Mouse (Mus musculus) Patski (cell line): ENCODE results near the gene Dclre1c. TPM values are rescaled to one million over a fixed set of nuclear protein-coding genes. Genes with fewer than 3 reads are reported as not detected.
A peak's percentile ranks its signal among the peaks of the same experiment; 100 is the strongest.
"Not testable (repeated sequence)": the region's sequence is repeated elsewhere in the genome, so short reads cannot be mapped to it uniquely, and the experiment has no call there.

Source experiments
- ATAC-seq: fragments of 100-300 bp; one replicate; pipeline ENCODE4 v1.8.0; 2021
- CTCF ChIA-PET: fragments of 350-600 bp; sonication (Branson Sonifier 250); formaldehyde crosslinking; loops from one replicate; lab custom pipeline; 2022; ENCODE audit warnings: inconsistent platforms; lab: Charles Lee
- POLR2A ChIA-PET: fragments of 350-600 bp; sonication (Branson Sonifier 250); formaldehyde crosslinking; loops from one replicate; lab custom pipeline; 2022; ENCODE audit warnings: antibody characterized with exemption, inconsistent platforms; lab: Charles Lee
- DNase-seq: peaks from one replicate; pipeline ENCODE4 v3.0.0-alpha.2; 2011; ENCODE audit warnings: low read depth, low spot score
- H3K27me3 ChIP-seq: fragments of 371-371 bp; one replicate; pipeline ENCODE4 v1.5.1; 2021
- CTCF ChIP-seq: fragments of 100-300 bp; IDR thresholded peaks from one replicate; pipeline ENCODE4 v1.5.1; 2021
- in situ Hi-C: fragments of 300-500 bp; cut with MboI; formaldehyde crosslinking; loops from 3 replicates; pipeline ENCODE4 v1.11.1; 2018; ENCODE audit warnings: low pct_unique_long_range_greater_than_20kb, mixed read lengths
- polyA plus RNA-seq: library from polyadenylated mRNA; unstranded; gene quantifications from one replicate; pipeline ENCODE4 v1.2.3, GENCODE M21; 2021

The Dclre1c gene
- polyA plus RNA-seq: 5.7 TPM

DNA sequence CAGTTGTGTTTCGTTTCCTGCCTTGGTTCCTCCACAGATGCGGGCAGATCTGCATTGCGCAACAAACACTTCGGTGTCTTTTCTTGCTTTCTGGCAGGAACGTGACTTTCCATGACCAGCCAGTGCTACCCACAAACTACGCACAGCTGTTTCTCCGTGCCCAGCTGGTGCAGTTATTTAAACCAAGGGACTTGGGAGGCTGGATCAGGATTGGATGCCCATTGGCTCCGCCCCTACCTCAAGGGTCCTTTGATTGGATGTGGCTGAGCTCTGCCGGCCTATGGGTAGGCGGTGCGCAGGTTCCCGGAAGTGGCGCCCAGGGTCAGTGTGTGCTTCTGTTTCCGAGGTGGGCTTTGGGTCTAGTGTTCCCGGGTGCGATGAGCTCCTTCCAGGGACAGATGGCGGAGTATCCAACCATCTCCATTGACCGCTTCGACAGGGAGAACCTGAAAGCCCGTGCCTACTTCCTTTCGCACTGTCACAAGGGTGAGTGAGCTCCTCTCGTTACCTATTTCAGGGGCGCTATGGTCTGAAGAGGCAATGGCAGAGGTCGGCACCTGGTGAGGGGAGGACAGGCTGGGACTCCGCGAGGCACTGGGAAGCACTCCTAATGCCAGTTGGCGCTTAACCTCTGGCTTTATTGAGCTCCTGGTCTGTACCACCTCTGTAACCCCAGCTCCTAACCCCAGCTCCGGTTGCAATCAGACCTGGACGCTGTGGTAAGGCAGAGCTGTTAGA lies at the start of gene Dclre1c:
Dclre1c (plus strand) TSS at position 291 of the 738 bp plus-strand sequence.
- in situ Hi-C loops: no loop called here
- ChIA-PET POLR2A (no interaction called here), CTCF (interaction anchor here (1.3 to 1.4 kb wide), 3 partner anchors 10 to 31 kb away, joined by 3 to 7 read pairs (median 6); no protein-coding TSS in a partner anchor)
- DNase-seq (peak; percentile 60), ATAC-seq (peak; percentile 100)
- TF ChIP-seq CTCF: no peak
- H3K27me3 ChIP-seq: peaks cover 15% of the 10 kb centered on the region

DNA sequence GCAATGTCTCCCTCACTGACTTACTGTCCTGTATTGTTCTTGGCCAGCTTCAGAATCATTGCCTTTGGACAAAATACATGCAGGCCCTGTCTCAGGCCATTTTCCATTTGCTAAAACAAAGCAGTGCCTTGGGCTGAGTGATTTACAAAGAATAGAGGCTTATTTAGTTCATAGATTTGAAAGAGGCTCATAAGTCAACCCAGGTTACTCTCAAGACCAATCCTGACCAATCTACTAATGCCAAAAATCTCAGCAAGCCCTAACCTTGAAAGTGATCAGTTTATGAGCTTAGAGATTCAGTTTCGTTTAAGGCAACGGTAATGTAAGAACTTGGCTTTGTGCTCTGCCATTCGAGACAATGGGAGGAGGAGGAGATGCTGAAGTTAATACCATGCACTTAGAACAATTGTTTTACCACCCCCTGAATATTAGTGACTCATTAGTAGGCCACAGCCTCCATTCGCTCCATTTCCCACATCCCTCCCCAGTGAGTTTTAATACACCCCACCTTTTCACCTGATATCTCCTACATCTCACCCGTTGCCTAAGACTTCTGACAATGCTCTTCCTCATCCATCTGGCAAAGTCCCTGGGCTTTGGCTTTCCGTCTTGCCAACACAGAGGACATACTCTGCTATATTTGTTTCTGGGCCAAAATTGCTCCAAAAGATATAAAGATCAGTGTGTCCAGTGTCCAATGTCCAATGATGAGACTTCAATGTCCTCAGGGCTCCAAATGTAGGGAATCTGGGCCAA lies 36.6 kb upstream of the Dclre1c start:
- TF ChIP-seq CTCF: no peak
- ATAC-seq (no peak), DNase-seq (no peak)
- in situ Hi-C loops: no loop called here
- H3K27me3 ChIP-seq: peaks cover 9% of the 10 kb centered on the region
- POLR2A ChIA-PET: no interaction called here
- CTCF ChIA-PET: interaction anchor here (2.6 kb wide), 1 partner anchor 27 kb away, joined by 10 read pairs; no protein-coding TSS in a partner anchor

GRCm38 (mm10) chr2:3391945-3392344 lies 32.0 kb upstream of the Dclre1c start:
- in situ Hi-C loops: no loop called here
- H3K27me3 ChIP-seq: no peaks in the 10 kb centered on the region
- no peak for DNase-seq
- POLR2A ChIA-PET: no interaction called here
- CTCF ChIA-PET: interaction anchor here (1.0 kb wide), 1 partner anchor 22 kb away, joined by 3 read pairs; no protein-coding TSS in a partner anchor
- ATAC-seq: no peak
- TF ChIP-seq CTCF: no peak

DNA sequence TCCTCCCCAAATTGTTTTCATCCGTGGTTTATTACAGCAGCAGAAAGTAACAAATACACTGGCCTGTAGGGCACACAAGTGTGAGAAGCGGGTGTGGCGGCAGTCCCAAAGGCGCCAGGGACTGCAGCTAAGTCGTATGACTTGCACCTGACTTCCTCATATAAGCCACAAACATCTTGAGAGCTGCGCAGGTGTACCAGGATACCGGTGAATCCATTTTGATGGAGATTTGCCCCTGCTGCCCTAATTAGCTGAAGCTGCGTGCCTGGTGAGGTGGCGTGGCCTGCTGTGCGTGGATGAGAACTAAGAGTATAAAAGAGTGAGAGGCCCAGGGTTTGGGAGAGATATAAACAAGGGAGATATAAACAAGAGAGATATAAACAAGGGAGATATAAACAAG lies 26.8 kb upstream of the Dclre1c start, which contains the start of gene Olah:
Olah (minus strand) TSS at position 101 of the 400 bp plus-strand sequence.
- in situ Hi-C loops, H3K27me3 ChIP-seq, ATAC-seq, DNase-seq, POLR2A ChIA-PET: not testable (repeated sequence)
- CTCF ChIA-PET: interaction anchor here (1.3 kb wide), 1 partner anchor 8 kb away, joined by 3 read pairs; no protein-coding TSS in a partner anchor

DNA sequence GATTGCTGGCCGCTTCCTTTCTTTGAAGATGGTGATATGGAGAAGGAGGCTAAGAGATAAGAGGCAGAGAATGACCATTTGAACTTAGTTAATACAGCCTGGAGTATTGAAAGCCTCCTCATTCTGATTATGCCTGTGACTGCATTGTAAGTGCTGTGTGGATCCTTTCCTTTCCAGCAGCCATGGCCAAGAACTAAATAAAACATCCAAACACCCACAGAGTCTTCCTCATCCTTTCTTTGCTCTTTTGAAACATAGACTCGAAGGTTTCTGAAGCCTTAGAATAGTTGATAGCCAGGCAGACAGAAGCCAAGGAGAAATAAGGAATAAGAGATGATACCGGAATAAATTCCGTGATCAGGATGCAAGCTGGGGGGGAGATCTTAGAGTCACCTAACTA lies 17.9 kb upstream of the Dclre1c start:
- ChIA-PET CTCF (no interaction called here), POLR2A (no interaction called here)
- ATAC-seq (no peak), DNase-seq (no peak)
- in situ Hi-C loops: no loop called here
- peaks cover 10% of the 10 kb centered on the region for H3K27me3 ChIP-seq
- TF ChIP-seq CTCF: no peak

GRCm38 (mm10) chr2:3407756-3408155 lies 16.2 kb upstream of the Dclre1c start:
- DNase-seq (no peak), ATAC-seq (no peak)
- in situ Hi-C loops: no loop called here
- ChIA-PET CTCF (no interaction called here), POLR2A (no interaction called here)
- peaks cover 26% of the 10 kb centered on the region for H3K27me3 ChIP-seq
- no peak for TF ChIP-seq CTCF

DNA sequence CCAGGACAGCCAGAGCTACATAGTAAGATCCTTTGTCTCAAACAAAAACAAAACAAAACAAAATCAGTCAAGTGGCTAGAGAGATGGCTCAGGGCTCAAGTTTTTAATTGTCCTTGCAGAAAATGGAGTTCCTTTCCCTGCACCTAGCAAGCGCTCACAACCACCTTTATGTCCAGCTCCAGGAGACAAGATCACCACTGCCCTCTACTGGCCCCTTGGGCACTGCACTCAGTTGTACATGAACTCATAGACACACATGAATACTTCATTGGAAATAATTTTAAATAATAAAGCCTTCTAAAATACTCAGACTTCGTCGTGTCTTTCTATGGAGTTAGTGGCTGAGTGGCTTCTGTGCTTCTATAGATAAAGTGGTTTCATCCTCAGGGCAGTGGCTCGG lies 9.7 kb upstream of the Dclre1c start:
- H3K27me3 ChIP-seq: peaks cover 55% of the 10 kb centered on the region
- DNase-seq: no peak
- peak; percentile 42 for ATAC-seq
- TF ChIP-seq CTCF: peak; percentile 95
- in situ Hi-C loops: loop anchor here (5.0 kb wide), 1 partner anchor 67 kb away; no protein-coding TSS in a partner anchor
- POLR2A ChIA-PET: interaction anchor here (0.6 kb wide), 1 partner anchor 78 kb away, joined by 4 read pairs; no protein-coding TSS in a partner anchor
- CTCF ChIA-PET: interaction anchor here (0.7 to 2.0 kb wide), 16 partner anchors 10 to 325 kb away, joined by 3 to 12 read pairs (median 4); partner anchors contain the start of gene Dclre1c

GRCm38 (mm10) chr2:3415676-3416075 lies 8.3 kb upstream of the Dclre1c start:
- TF ChIP-seq CTCF: no peak
- H3K27me3 ChIP-seq: peaks cover 48% of the 10 kb centered on the region
- no peak for DNase-seq
- in situ Hi-C loops: no loop called here
- ChIA-PET CTCF (no interaction called here), POLR2A (no interaction called here)
- no peak for ATAC-seq

- peaks cover 36% of the 10 kb centered on the region for H3K27me3 ChIP-seq
- DNase-seq (peak; percentile 54), ATAC-seq (peak; percentile 74)
- no peak for TF ChIP-seq CTCF
- POLR2A ChIA-PET: no interaction called here
- CTCF ChIA-PET: no interaction called here
- in situ Hi-C loops: no loop called here
Measured at GRCm38 (mm10) chr2:3418883-3419431, 5.0 kb upstream of the Dclre1c start.

DNA sequence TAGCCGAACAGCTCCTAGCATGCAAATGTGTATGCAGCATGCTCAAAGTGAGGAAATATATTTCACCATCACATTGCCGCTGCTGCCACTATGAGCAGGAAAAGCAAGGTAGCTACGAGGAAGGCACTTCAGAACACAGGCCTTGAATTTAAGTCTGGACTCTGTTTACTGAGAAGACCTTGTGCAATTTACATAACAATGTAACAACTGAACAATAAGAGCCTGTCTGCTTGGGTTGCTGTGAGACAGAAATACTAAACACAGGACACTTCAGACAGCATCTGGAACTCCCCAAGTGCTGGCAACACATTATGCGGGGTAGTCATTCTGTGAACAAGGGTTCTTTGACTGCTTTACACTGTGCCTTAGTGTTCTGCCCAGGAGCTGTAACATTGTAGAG lies 3.8 kb upstream of the Dclre1c start:
- DNase-seq: no peak
- in situ Hi-C loops: no loop called here
- TF ChIP-seq CTCF: no peak
- peaks cover 36% of the 10 kb centered on the region for H3K27me3 ChIP-seq
- no peak for ATAC-seq
- ChIA-PET POLR2A (no interaction called here), CTCF (no interaction called here)
